24 mouse cellular contexts compared by ENCODE assay signal in genomic region chr1:40883856-40884255, GRCm38 (mm10).
DNase-seq lines count a peak whose midpoint lies in the region; ATAC-seq lines count a peak whose summit lies in the region.
"Had no signal": no experiment of that assay in that cellular context is flagged by ENCODE, and none has a peak within 500 bp of the region (broad histone marks: within the 10 kb centered on the region; RNA-seq: fewer than 3 reads in every experiment).

No protein-coding gene starts in this region.

- ATAC-seq in midbrain, embryonic 11.5 days (ENCODE audit: low FRiP score), result no peak
- ATAC-seq: forebrain, embryonic 14.5 days; forebrain, postnatal 0 days; intestine, embryonic 15.5 days had no signal

- peak; percentile 71 to 83 for DNase-seq in cerebellum, postnatal 10 days
- DNase-seq in cerebellum, adult 11 months, result no peak
- peak; percentile 39 for DNase-seq in heart, adult 11 months
- no peak for DNase-seq in heart, embryonic 10.5 days (ENCODE audit: low spot score)
- DNase-seq in midbrain, embryonic 11.5 days (ENCODE audit: low spot score, missing footprints), result peak; percentile 53
- no peak for DNase-seq in midbrain, embryonic 10.5 days (ENCODE audit: low spot score)
- DNase-seq: adrenal gland, postnatal 10 days; adrenal gland, postnatal 36 days; cerebellum, adult 8-10 months; cerebellum, postnatal 25 days; embryo, embryonic 11 days; forebrain, postnatal 0 days; gastrocnemius, adult 2 months; gastrocnemius, postnatal 14 days; heart, adult 18-20 months; heart, postnatal 14 days; heart, postnatal 4 days; kidney, adult 11 months had no signal

- 76% methylated on average over 2 of the region's 2 CpGs for WGBS in heart, embryonic 10.5 days
- 92% methylated on average over 2 of the region's 2 CpGs for WGBS in midbrain, embryonic 11.5 days
- WGBS in midbrain, embryonic 10.5 days, result 84% methylated on average over 2 of the region's 2 CpGs

- H3K36me3 ChIP-seq in heart, embryonic 10.5 days, result no peaks in the 10 kb centered on the region
- H3K36me3 ChIP-seq in midbrain, embryonic 11.5 days (ENCODE audit: control insufficient read depth, insufficient read depth, low read length), result no peaks in the 10 kb centered on the region
- no peaks in the 10 kb centered on the region for H3K36me3 ChIP-seq in midbrain, embryonic 10.5 days
- H3K36me3 ChIP-seq: forebrain, embryonic 10.5 days; heart, embryonic 13.5 days; hindbrain, embryonic 12.5 days; hindbrain, embryonic 15.5 days; intestine, embryonic 15.5 days had no signal

- no peaks in the 10 kb centered on the region for H3K9me3 ChIP-seq in heart, embryonic 10.5 days
- no peaks in the 10 kb centered on the region for H3K9me3 ChIP-seq in midbrain, embryonic 11.5 days (ENCODE audit: control insufficient read depth, low read length)
- no peaks in the 10 kb centered on the region for H3K9me3 ChIP-seq in midbrain, embryonic 10.5 days (replicated peaks)
- H3K9me3 ChIP-seq: forebrain, embryonic 10.5 days; heart, embryonic 13.5 days; hindbrain, embryonic 12.5 days; hindbrain, embryonic 15.5 days; intestine, embryonic 15.5 days had no signal

- no peak overlapping the region for H3K27ac ChIP-seq in heart, embryonic 10.5 days
- H3K27ac ChIP-seq in midbrain, embryonic 11.5 days (ENCODE audit: low read depth, low read length), result no peak overlapping the region
- H3K27ac ChIP-seq in midbrain, embryonic 10.5 days (replicated peaks), result no peak overlapping the region
- H3K27ac ChIP-seq: forebrain, embryonic 10.5 days; gastrocnemius, adult 2 months; heart, embryonic 13.5 days; hindbrain, embryonic 12.5 days; hindbrain, embryonic 15.5 days; intestine, embryonic 15.5 days had no signal

- H3K4me3 ChIP-seq in heart, embryonic 10.5 days, result no peak overlapping the region
- no peak overlapping the region for H3K4me3 ChIP-seq in midbrain, embryonic 11.5 days (ENCODE audit: low read depth, low read length)
- H3K4me3 ChIP-seq in midbrain, embryonic 10.5 days, result no peak overlapping the region
- H3K4me3 ChIP-seq: forebrain, embryonic 10.5 days; gastrocnemius, adult 2 months; heart, embryonic 13.5 days; hindbrain, embryonic 12.5 days; hindbrain, embryonic 15.5 days; intestine, embryonic 15.5 days had no signal

- H3K9ac ChIP-seq in midbrain, embryonic 11.5 days (ENCODE audit: low read length), result no peak overlapping the region
- H3K9ac ChIP-seq: forebrain, postnatal 0 days; heart, embryonic 13.5 days; hindbrain, embryonic 12.5 days; hindbrain, embryonic 15.5 days; intestine, embryonic 15.5 days had no signal

- H3K4me1 ChIP-seq in heart, embryonic 10.5 days, result no peaks in the 10 kb centered on the region
- peaks cover 4% of the 10 kb centered on the region; the same call in 1 of the 2 replicates for H3K4me1 ChIP-seq in midbrain, embryonic 11.5 days (ENCODE audit: control insufficient read depth, insufficient read depth, low read length)
- H3K4me1 ChIP-seq in midbrain, embryonic 10.5 days, result peaks cover 18% of the 10 kb centered on the region
- H3K4me1 ChIP-seq: hindbrain, embryonic 15.5 days; intestine, embryonic 15.5 days had no signal

- no peak overlapping the region for H3K4me2 ChIP-seq in midbrain, embryonic 11.5 days
- H3K4me2 ChIP-seq: heart, embryonic 13.5 days; hindbrain, embryonic 12.5 days; hindbrain, embryonic 15.5 days; intestine, embryonic 15.5 days had no signal

- no peaks in the 10 kb centered on the region for H3K27me3 ChIP-seq in heart, embryonic 10.5 days (ENCODE audit: insufficient read depth, poor library complexity, severe bottlenecking)
- H3K27me3 ChIP-seq in midbrain, embryonic 11.5 days (ENCODE audit: control insufficient read depth, insufficient read depth, low read length), result no peaks in the 10 kb centered on the region
- no peaks in the 10 kb centered on the region for H3K27me3 ChIP-seq in midbrain, embryonic 10.5 days (ENCODE audit: low read depth, poor library complexity, severe bottlenecking)
- H3K27me3 ChIP-seq: heart, embryonic 13.5 days; hindbrain, embryonic 12.5 days; hindbrain, embryonic 15.5 days; intestine, embryonic 15.5 days had no signal

Comparison
In these comparisons a context has a peak if more than half of its experiments do, and no peak if none do; other contexts are left out.
1. DNase-seq: peak in cerebellum, postnatal 10 days (2 of 2), heart, adult 11 months (single experiment) and midbrain, embryonic 11.5 days (single experiment); none in cerebellum, adult 11 months (single experiment), heart, embryonic 10.5 days (single experiment) and midbrain, embryonic 10.5 days (single experiment).